Mouse (Mus musculus) 416B (cell line): ENCODE results near the gene Srsf4.

ENCODE experiments used
- DNase-seq: peaks from one replicate; pipeline ENCODE4 v3.0.0; 2011; ENCODE audit warnings: low read depth

The Srsf4 gene

GRCm38 (mm10) chr4:131914891-131915469, 41.6 kb downstream of the Srsf4 start:
- DNase-seq = no peak

- DNase-seq = no peak
Observed at GRCm38 (mm10) chr4:131915821-131916328, 42.5 kb downstream of the Srsf4 start.

- peak; percentile 79 for DNase-seq
Observed at GRCm38 (mm10) chr4:131916425-131916824, 43.0 kb downstream of the Srsf4 start.

- peak; percentile 38 for DNase-seq
Observed at GRCm38 (mm10) chr4:131917010-131917555, 43.7 kb downstream of the Srsf4 start.

- DNase-seq = no peak
Observed at GRCm38 (mm10) chr4:131918026-131918533, 44.7 kb downstream of the Srsf4 start.

- peak; percentile 68 for DNase-seq
Observed at GRCm38 (mm10) chr4:131918711-131919500, 45.5 kb downstream of the Srsf4 start.

- DNase-seq = no peak
Observed at GRCm38 (mm10) chr4:131919506-131920140, 46.2 kb downstream of the Srsf4 start.

GRCm38 (mm10) chr4:131920141-131920594, 46.8 kb downstream of the Srsf4 start:
- no peak for DNase-seq

- DNase-seq = no peak
Observed at GRCm38 (mm10) chr4:131920595-131921351, 47.4 kb downstream of the Srsf4 start.

GRCm38 (mm10) chr4:131921461-131922346, 48.3 kb downstream of the Srsf4 start, which contains the start of gene Tmem200b:
TSS of gene Tmem200b (plus strand) at chr4:131921771.
- no peak for DNase-seq

- no peak for DNase-seq
Observed at GRCm38 (mm10) chr4:131922404-131922803, 49.0 kb downstream of the Srsf4 start.

- no peak for DNase-seq
Observed at GRCm38 (mm10) chr4:131924096-131924810, 50.8 kb downstream of the Srsf4 start.

GRCm38 (mm10) chr4:131929146-131929545, 55.7 kb downstream of the Srsf4 start:
- DNase-seq = peak; percentile 53

GRCm38 (mm10) chr4:131939459-131939858, 66.0 kb downstream of the Srsf4 start:
- DNase-seq = no peak

GRCm38 (mm10) chr4:131940846-131941245, 67.4 kb downstream of the Srsf4 start:
- DNase-seq = no peak

- no peak for DNase-seq
Observed at GRCm38 (mm10) chr4:131947848-131948247, 74.4 kb downstream of the Srsf4 start.

- no peak for DNase-seq
Observed at GRCm38 (mm10) chr4:131949903-131950302, 76.5 kb downstream of the Srsf4 start.

- no peak for DNase-seq
Observed at GRCm38 (mm10) chr4:131950657-131951056, 77.2 kb downstream of the Srsf4 start.
